Mouse (Mus musculus) embryonic fibroblast, embryonic 13.5 days (primary cell): ENCODE measurements around the gene Ostn.

Experiments used
- CTCF ChIP-seq: IDR thresholded peaks from 2 replicates; pipeline ENCODE4 v1.5.1; 2011; ENCODE audit warnings: mild to moderate bottlenecking, control low read depth, low read length, moderate library complexity, borderline replicate concordance; ENCODE audit not compliant: insufficient read depth
- POLR2A ChIP-seq: IDR thresholded peaks from 2 replicates; pipeline ENCODE4 v1.6.1; 2011; ENCODE audit warnings: low read depth, mild to moderate bottlenecking, control low read depth, low read length, moderate library complexity

GRCm38 (mm10) chr16:27391845-27392244 is 84.6 kb downstream of the Ostn start:
- TF ChIP-seq POLR2A = no peak
- no peak for TF ChIP-seq CTCF
